Mouse (Mus musculus) heart, embryonic 10.5 days (tissue): ENCODE data around the gene Grm8. TPM values are rescaled to one million over a fixed set of nuclear protein-coding genes. Genes with fewer than 3 reads are reported as not detected.

Experiments
- DNase-seq: peaks from one replicate; pipeline ENCODE4 v3.0.0-alpha.2; 2017; ENCODE audit warnings: low spot score
- H3K27ac ChIP-seq: fragments of 300-500 bp; sonication (generic); 2 replicates; pipeline ENCODE4 v1.5.1; 2016; ENCODE audit warnings: mild to moderate bottlenecking
- H3K27me3 ChIP-seq: fragments of 300-500 bp; sonication (generic); 2 replicates; pipeline ENCODE4 v1.6.1; 2016; ENCODE audit warnings: mild to moderate bottlenecking; ENCODE audit not compliant: poor library complexity, insufficient read depth, severe bottlenecking
- H3K36me3 ChIP-seq: fragments of 300-500 bp; sonication (generic); 2 replicates; pipeline ENCODE4 v1.6.1; 2016; ENCODE audit warnings: mild to moderate bottlenecking, moderate library complexity
- H3K4me1 ChIP-seq: fragments of 300-500 bp; sonication (generic); 2 replicates; pipeline ENCODE4 v1.6.1; 2016; ENCODE audit warnings: mild to moderate bottlenecking
- H3K4me3 ChIP-seq: fragments of 300-500 bp; sonication (generic); 2 replicates; pipeline ENCODE4 v1.5.1; 2016; ENCODE audit warnings: mild to moderate bottlenecking, moderate library complexity
- H3K9me3 ChIP-seq: fragments of 300-500 bp; sonication (generic); 2 replicates; pipeline ENCODE4 v1.6.1; 2016; ENCODE audit warnings: mild to moderate bottlenecking, moderate library complexity
- WGBS: fragments of 180-500 bp; shearing (Covaris S2); methylation state at CpG from one replicate; pipeline ENCODE4 v1.1.7; 2016; 5-methylcytosine and 5-hydroxymethylcytosine counted together
- polyA plus RNA-seq: library from polyadenylated mRNA; unstranded; fragments of >200 nt; fragmentation: Nextera tagmentation; extraction: Ambion mirVana; gene quantifications from 2 replicates; pipeline ENCODE4 v1.2.1, GENCODE M21; 2016

The Grm8 gene
- polyA plus RNA-seq, 1 experiment from 2014 or later: 0.16 TPM

DNA sequence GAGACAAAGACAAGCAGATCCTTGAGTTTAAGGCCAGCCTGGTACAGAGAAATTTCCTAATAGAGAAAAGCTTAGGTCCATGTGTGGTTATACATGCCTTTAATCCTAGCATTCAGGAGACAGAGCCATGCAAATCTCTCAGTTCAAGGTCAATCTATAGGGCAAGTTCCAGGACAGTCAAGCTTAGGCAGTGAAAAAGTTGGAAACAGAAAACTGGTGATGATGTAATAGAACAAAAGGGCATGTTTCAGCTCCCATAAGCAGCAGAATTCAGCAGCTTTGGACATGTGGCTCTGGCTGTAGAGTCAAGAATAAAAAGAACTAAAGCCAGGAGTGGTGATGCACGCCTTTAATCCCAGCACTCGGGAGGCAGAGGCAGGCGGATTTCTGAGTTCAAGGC, 336.2 kb downstream of the Grm8 start:
- no peaks in the 10 kb centered on the region for H3K4me1 ChIP-seq
- no peaks in the 10 kb centered on the region for H3K36me3 ChIP-seq
- H3K27me3 ChIP-seq: no peaks in the 10 kb centered on the region
- H3K4me3 ChIP-seq: no peak overlapping the region
- no peak overlapping the region for H3K27ac ChIP-seq
- H3K9me3 ChIP-seq: no peaks in the 10 kb centered on the region
- no peak for DNase-seq
- WGBS: 78% methylated on average over 3 of the region's 3 CpGs

DNA sequence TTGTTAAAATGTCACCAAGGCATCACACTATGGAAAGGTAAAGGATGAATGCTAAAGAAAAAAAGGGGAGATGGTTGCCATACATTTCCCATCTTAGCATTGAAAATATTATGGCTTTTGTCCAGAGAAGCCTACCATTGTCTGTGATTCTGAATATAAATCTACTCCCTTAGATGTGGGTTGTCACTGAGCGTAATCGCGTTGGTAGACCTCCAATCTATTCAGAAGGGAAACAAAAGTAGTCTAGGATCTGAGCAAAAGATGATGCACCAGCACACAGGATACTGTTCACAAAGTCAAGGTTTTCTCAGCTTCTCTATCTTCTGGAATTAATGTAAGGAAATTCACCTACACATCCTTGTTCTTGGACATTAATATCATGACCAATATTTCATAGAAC, 345.4 kb downstream of the Grm8 start:
- H3K4me3 ChIP-seq: no peak overlapping the region

DNA sequence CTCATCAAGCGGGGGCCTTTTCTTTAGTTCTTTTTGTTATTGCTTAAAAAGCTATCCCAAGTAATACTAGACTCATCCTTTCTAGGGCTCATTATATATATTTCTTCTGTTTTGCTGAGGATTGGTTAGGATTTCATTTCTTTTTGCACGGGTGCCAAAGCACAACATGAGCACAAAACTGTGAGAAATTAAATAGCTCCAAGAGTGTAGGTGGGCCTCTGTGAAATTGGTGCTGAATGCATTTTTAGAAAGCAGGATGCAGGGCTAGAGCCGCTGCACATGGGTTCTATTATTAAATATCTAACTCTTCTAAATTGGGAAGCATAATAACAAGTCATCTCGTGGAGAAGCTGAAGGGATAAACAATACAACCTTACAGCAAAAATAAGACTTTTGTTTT, 345.8 kb downstream of the Grm8 start:
- Histone ChIP-seq H3K4me3 (no peak overlapping the region), H3K4me1 (no peaks in the 10 kb centered on the region), H3K9me3 (no peaks in the 10 kb centered on the region), H3K36me3 (no peaks in the 10 kb centered on the region), H3K27ac (no peak overlapping the region), H3K27me3 (no peaks in the 10 kb centered on the region)
- 80% methylated on average over 4 of the region's 4 CpGs for WGBS
- DNase-seq: no peak

More for the DNA sequence above, 345.4 kb downstream of the Grm8 start:
- no peaks in the 10 kb centered on the region for H3K27me3 ChIP-seq
- no peaks in the 10 kb centered on the region for H3K36me3 ChIP-seq
- WGBS: 84% methylated on average over 3 of the region's 3 CpGs
- H3K9me3 ChIP-seq: no peaks in the 10 kb centered on the region
- H3K4me1 ChIP-seq: no peaks in the 10 kb centered on the region
- no peak overlapping the region for H3K27ac ChIP-seq
- DNase-seq: no peak

DNA sequence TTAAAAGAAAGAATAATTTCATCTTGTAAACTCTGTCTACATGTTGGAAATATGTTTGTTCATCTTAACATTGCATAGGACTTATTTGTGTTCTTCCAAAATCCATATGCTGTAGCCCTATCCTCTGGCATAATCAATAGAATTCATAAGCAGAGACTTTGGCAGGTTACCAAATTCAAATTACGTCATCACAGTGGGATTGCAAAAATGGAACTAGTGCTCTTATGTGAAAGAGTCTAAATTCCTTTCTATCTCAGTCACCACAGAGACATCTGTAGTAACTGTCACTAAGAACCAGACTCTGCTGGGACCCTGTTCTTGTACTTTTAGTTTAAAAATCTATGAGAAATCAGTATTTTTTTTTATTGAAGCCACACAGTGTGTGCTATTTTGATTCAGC, 352.7 kb downstream of the Grm8 start:
- Histone ChIP-seq H3K36me3 (no peaks in the 10 kb centered on the region), H3K27me3 (no peaks in the 10 kb centered on the region), H3K4me1 (no peaks in the 10 kb centered on the region), H3K4me3 (no peak overlapping the region), H3K27ac (no peak overlapping the region), H3K9me3 (no peaks in the 10 kb centered on the region)
- no peak for DNase-seq
- 63% methylated on average over 1 of the region's 1 CpGs for WGBS

DNA sequence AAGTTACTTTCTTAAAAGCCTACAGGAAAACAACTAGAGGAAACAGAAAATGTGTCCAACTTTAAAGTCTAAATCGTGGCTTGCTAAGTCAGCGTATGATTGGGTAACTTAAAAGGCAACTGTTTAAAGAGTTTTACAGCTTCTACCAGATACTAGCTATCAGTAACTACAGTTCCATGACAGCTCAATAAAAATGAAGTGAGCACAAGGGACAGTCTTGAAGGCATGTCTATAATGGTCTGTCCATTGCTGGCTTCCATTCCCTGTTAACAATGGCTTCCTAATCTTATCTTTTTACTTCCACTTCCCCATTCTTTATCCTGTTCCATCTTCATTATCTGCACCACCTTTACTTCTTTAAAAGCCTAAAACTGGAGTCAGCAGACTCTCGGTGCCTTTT, 353.6 kb downstream of the Grm8 start:
- Histone ChIP-seq H3K9me3 (no peaks in the 10 kb centered on the region), H3K27me3 (no peaks in the 10 kb centered on the region), H3K36me3 (no peaks in the 10 kb centered on the region), H3K4me3 (no peak overlapping the region), H3K4me1 (no peaks in the 10 kb centered on the region), H3K27ac (no peak overlapping the region)
- WGBS: 77% methylated on average over 3 of the region's 3 CpGs
- no peak for DNase-seq

DNA sequence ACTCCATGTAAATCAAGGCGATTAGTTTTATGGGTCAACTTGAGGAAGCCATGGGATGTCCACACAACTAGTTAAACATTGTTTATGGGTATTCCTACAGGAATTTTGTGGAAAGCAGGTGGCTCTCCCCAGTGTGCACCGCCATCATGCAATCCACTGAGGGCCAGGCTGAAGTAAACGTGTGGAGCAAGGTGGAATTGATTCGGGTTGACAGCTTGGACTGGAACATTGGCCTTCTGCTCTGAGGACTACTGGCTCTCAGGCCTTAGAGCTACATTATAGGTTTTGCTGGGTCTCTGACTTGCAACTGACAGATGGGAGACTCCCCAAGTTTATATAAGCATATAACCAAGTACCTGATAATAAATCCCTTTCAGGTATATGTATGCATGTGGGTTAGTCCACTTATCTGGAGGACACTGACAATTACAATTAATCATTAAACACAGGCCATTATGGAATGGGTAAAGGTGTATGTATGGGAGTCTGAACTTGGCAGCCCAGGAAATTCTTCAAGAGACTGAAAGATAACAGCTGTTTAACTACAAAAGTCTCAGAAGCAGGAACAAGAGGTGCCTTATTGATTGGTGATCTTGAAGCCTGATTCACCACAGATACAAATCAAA, 359.2 kb downstream of the Grm8 start:
- Histone ChIP-seq H3K4me3 (no peak overlapping the region), H3K27me3 (no peaks in the 10 kb centered on the region), H3K27ac (no peak overlapping the region), H3K36me3 (no peaks in the 10 kb centered on the region), H3K9me3 (no peaks in the 10 kb centered on the region), H3K4me1 (no peaks in the 10 kb centered on the region)
- DNase-seq: no peak
- WGBS: 80% methylated on average over 4 of the region's 4 CpGs

DNA sequence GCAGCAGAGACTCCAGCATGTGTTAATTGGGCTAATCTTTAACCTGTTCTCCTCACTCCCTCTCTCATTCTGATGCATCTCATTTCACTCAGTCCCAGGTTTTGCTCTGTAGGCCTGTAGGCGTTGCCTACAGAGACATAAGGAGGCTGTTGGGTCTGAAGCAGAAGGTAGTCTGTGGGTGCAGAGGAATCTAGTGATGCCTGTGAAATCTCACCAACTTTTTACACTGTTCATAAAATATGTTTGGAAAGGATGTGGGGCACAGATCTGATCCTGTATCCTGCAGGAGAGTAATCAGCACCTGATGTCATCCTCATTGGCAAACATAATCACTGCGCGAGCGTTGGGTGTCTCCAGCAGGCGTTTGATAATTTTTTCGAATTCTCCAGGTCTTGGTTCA, 372.9 kb downstream of the Grm8 start:
- WGBS: 87% methylated on average over 6 of the region's 6 CpGs
- Histone ChIP-seq H3K27me3 (no peaks in the 10 kb centered on the region), H3K9me3 (no peaks in the 10 kb centered on the region), H3K36me3 (no peaks in the 10 kb centered on the region), H3K4me1 (no peaks in the 10 kb centered on the region), H3K27ac (no peak overlapping the region), H3K4me3 (no peak overlapping the region)
- DNase-seq: no peak

DNA sequence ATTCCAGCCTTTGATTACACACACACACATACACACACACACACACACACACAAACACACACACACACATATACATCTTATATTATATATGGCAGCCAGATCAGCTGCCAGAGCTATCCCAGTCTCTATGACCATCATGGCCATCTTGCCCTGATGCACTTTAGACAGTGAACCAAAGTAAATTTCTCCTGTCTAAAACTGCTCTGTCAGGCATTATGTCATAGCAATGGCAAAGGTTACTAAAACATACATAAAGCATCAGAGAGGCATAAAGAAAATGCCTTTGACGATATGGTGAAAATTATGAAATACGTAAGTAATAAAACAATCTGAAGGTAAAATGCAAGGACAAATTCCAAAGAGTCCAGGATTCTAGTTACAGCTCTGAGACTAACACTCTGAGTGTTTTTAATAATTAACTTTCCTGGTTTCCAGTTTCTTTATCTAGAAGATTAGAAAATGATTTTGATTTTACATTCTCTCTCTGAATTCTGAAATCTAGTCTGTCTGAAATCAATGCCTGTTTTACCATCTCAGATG, 381.6 kb downstream of the Grm8 start:
- DNase-seq: no peak
- WGBS: 87% methylated on average over 2 of the region's 2 CpGs
- H3K27ac ChIP-seq: no peak overlapping the region
- no peak overlapping the region for H3K4me3 ChIP-seq
- no peaks in the 10 kb centered on the region for H3K9me3 ChIP-seq
- no peaks in the 10 kb centered on the region for H3K36me3 ChIP-seq
- H3K4me1 ChIP-seq: no peaks in the 10 kb centered on the region
- H3K27me3 ChIP-seq: no peaks in the 10 kb centered on the region

DNA sequence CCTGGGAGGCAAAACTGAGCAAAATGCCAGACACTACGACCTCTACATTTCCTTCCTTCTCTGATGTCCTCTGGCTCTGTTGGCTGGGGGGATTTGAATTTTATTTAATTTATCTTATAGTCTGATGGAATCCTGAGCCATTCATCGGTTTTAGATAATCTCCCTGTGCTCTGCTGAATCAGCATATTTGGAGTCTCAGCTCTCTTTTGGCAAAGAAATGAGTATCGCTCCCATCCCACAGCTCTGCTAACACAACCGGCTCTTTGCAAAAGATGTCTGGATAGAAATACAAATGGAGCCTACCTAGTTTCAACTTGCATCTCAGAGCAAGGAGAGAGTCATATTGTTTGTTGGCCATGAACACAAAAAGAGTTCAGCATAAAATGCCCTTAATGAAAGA, 388.5 kb downstream of the Grm8 start:
- Histone ChIP-seq H3K4me1 (no peaks in the 10 kb centered on the region), H3K27me3 (no peaks in the 10 kb centered on the region)
- 75% methylated on average over 4 of the region's 4 CpGs for WGBS

DNA sequence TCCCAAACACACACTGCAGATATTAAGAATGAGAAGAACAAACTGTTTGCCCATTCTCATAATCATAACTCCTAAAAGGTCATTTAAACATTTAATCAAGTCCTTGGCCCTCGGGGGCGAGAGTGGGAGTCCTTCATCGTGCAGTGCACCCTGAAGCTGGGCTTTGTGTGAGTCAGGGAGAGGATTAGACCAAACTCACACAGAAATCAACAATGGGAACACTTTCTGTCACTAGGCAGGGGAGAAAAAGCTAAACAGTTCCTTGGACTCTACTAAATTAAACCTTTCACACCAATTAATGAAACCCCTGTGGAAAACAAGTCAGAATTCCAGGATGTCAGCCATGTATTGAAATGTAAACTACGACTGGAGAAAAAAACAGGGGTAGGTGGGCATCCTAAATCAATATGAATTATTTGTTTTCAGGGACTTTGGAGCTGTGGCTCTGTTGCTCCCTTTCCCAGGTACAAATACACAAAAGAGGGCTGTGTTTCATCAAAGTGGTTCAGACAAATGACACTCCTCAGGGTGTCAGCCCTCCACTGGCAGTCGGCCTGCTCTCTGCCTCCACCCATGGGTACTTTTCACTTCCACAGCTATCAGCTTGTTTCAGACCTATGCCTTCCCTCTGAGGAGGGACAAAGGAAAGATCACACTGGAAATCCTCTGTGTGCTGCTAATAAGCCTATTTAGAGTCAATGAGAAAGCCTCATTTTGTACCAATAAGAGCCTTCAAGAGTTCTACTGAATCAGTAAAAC, 389.1 kb downstream of the Grm8 start:
- Histone ChIP-seq H3K36me3 (no peaks in the 10 kb centered on the region), H3K4me3 (no peak overlapping the region)
- DNase-seq: no peak

More for the DNA sequence above, 388.5 kb downstream of the Grm8 start:
- Histone ChIP-seq H3K9me3 (no peaks in the 10 kb centered on the region), H3K4me3 (no peak overlapping the region), H3K27ac (no peak overlapping the region), H3K36me3 (no peaks in the 10 kb centered on the region)
- no peak for DNase-seq

DNA sequence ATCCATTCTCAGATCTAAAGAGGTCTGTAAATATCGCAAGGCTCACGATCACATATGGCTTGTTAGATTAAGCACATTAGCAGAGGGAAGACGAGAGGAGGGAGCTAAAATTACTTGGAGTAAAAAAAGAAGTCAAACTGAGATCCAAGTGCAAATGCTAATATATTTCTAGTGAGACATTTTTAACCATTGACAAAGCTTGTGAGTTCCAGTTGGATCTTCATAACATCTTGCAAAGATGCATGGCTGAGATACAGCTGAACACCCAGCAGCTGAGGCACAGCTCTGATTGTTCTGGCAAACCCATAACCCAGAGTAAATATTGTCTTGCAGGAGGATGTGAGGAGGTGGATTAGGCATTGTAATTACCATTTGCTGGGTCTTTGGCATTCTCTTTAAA, 445.6 kb downstream of the Grm8 start:
- no peaks in the 10 kb centered on the region for H3K27me3 ChIP-seq
- H3K4me1 ChIP-seq: no peaks in the 10 kb centered on the region
- WGBS: 79% methylated on average over 3 of the region's 3 CpGs

More for the DNA sequence above, 389.1 kb downstream of the Grm8 start:
- Histone ChIP-seq H3K9me3 (no peaks in the 10 kb centered on the region), H3K27ac (no peak overlapping the region), H3K27me3 (no peaks in the 10 kb centered on the region), H3K4me1 (no peaks in the 10 kb centered on the region)
- WGBS: 46% methylated on average over 5 of the region's 5 CpGs

DNA sequence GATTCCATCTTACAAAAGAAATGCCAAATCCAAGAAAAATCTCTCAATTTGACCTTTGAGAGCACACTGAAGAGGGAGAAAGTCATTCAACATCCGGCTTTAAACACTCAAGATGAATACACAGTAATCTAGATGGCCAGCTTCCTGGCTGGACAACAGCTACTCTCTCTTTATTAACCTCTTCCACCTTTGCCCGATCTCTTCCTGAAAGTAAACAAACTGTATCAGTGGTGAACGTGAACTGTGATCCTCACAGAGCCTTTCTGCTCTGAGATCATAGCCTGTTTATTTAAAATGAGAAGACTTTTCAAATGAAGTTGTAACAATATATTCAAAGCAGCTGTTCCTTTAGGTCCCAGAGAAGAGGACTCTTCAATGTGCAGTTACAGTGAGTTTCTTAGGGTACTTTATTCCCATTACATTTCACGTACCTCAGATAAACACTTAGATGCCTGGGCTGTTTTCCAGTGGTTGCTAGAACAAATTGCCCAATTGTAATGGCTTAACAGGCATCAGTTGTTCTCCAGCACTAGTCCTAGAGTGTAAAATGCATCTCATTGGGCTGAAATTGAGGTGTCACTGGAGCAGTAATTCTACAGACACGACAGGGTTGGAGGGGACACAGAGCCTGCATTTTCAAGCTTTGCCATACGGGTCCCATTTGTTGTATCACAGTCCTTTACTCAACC, 473.1 kb downstream of the Grm8 start:
- 62% methylated on average over 6 of the region's 6 CpGs for WGBS
- no peak for DNase-seq

More for the DNA sequence above, 445.6 kb downstream of the Grm8 start:
- Histone ChIP-seq H3K27ac (no peak overlapping the region), H3K9me3 (no peaks in the 10 kb centered on the region), H3K4me3 (no peak overlapping the region), H3K36me3 (no peaks in the 10 kb centered on the region)
- no peak for DNase-seq

DNA sequence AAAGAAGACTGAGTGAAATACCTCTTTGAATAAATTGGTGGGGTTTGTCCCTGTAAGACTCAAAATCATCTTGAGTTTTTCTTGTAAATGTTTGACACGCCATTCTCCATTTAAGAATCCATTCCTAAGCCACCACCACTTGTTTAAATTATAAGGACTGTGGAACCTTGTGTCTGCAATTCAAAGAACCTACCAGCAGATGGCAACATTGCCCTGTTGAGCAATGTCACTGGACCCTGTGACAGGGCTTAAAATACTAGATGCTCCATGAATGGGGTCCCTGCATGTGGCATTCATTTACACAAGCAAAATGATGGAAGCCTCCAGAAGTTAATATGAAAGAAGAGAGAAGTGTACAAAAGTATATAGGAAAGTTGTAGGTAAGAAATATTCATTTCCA, 477.5 kb downstream of the Grm8 start:
- WGBS: 43% methylated on average over 1 of the region's 1 CpGs
- H3K27ac ChIP-seq: no peak overlapping the region
- H3K27me3 ChIP-seq: no peaks in the 10 kb centered on the region
- H3K4me1 ChIP-seq: no peaks in the 10 kb centered on the region
- H3K9me3 ChIP-seq: no peaks in the 10 kb centered on the region
- no peak overlapping the region for H3K4me3 ChIP-seq
- no peaks in the 10 kb centered on the region for H3K36me3 ChIP-seq
- no peak for DNase-seq

More for the DNA sequence above, 473.1 kb downstream of the Grm8 start:
- Histone ChIP-seq H3K4me3 (no peak overlapping the region), H3K27me3 (no peaks in the 10 kb centered on the region), H3K27ac (no peak overlapping the region), H3K9me3 (no peaks in the 10 kb centered on the region), H3K36me3 (no peaks in the 10 kb centered on the region), H3K4me1 (no peaks in the 10 kb centered on the region)
